Comparison of ENCODE assay signal across 18 mouse cellular contexts in the genomic region with DNA sequence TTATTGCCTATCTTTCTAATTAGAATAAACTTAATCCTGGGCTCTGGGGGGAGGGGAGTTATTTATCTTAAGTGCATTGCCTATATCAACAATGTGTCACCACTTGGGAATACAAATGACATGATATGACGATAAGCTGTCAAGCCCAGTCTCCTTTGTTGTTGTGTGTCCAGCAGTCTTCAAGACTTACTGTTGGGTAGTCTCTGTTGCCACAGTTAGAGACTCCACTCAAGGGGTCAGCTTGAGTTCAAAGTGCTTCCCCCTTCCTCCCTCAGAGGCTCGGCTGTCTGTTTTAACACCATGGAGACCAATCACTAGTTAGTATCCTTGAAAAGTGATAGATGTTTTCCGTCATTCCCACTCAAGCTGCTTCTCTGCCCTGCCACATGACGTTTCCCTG.
"Had no signal": no experiment of that assay in that cellular context is flagged by ENCODE, and none has a peak within 500 bp of the region (broad histone marks: within the 10 kb centered on the region; RNA-seq: fewer than 3 reads in every experiment).

No protein-coding gene starts in this region.

- H3K9ac ChIP-seq: liver, embryonic 12.5 days; liver, embryonic 14.5 days; midbrain, embryonic 12.5 days; neural tube, embryonic 13.5 days; neural tube, embryonic 15.5 days had no signal

- H3K4me3 ChIP-seq: liver, embryonic 12.5 days; midbrain, embryonic 10.5 days; midbrain, embryonic 12.5 days; myocyte; neural tube, embryonic 13.5 days; neural tube, embryonic 15.5 days had no signal

- H3K27ac ChIP-seq: liver, embryonic 12.5 days; liver, embryonic 14.5 days; midbrain, embryonic 10.5 days; midbrain, embryonic 12.5 days; neural tube, embryonic 13.5 days; neural tube, embryonic 15.5 days had no signal

- H3K4me2 ChIP-seq: liver, embryonic 12.5 days; midbrain, embryonic 12.5 days; neural tube, embryonic 13.5 days; neural tube, embryonic 15.5 days had no signal

- ATAC-seq: liver, embryonic 12.5 days; midbrain, embryonic 16.5 days had no signal

- H3K9me3 ChIP-seq: liver, embryonic 12.5 days; midbrain, embryonic 10.5 days; midbrain, embryonic 12.5 days; neural tube, embryonic 13.5 days; neural tube, embryonic 15.5 days had no signal

- DNase-seq: lung, postnatal 4 days; midbrain, embryonic 14.5 days; retina, postnatal 1 day; right cerebral cortex, adult 18-20 months; right cerebral cortex, postnatal 25 days; right cerebral cortex, postnatal 4 days; spleen, adult 18-20 months; thymus, adult 18-20 months; thymus, postnatal 14 days; thymus, postnatal 36 days had no signal

- H3K4me1 ChIP-seq: liver, embryonic 12.5 days; midbrain, embryonic 10.5 days; midbrain, embryonic 12.5 days; neural tube, embryonic 13.5 days; neural tube, embryonic 15.5 days had no signal

- H3K27me3 ChIP-seq: liver, embryonic 12.5 days; midbrain, embryonic 12.5 days; neural tube, embryonic 13.5 days; neural tube, embryonic 15.5 days had no signal

- H3K36me3 ChIP-seq: liver, embryonic 12.5 days; midbrain, embryonic 10.5 days; midbrain, embryonic 12.5 days; neural tube, embryonic 13.5 days; neural tube, embryonic 15.5 days had no signal
